Mouse (Mus musculus): ENCODE measurements around the gene Cenph.

- TF ChIP-seq POLR2A (IDR thresholded peaks at IDR 0.05; ENCODE audit: low read depth, low read length) (no peak), CTCF (IDR thresholded peaks at IDR 0.05; ENCODE audit: extremely low read depth, insufficient read length, insufficient replicate concordance, low read depth, low read length) (no peak)
Measured at GRCm38 (mm10) chr13:100752529-100752928, 23.2 kb downstream of the Cenph start.
